Mouse (Mus musculus) neutrophil, adult 65 days (primary cell): ENCODE data around the gene Srbd1. TPM values are rescaled to one million over a fixed set of nuclear protein-coding genes. Genes with fewer than 3 reads are reported as not detected.

Source experiments
- total RNA-seq: library from RNA; stranded (reverse); gene quantifications from 2 replicates; pipeline ENCODE4 v1.2.4, GENCODE M21; 2023

The Srbd1 gene
- total RNA-seq = 9.9 and 15.5 TPM in 2 replicates

GRCm38 (mm10) chr17:86145079-86145951, at the start of gene Srbd1:
TSS of gene Srbd1 (minus strand) at chr17:86145175.

GRCm38 (mm10) chr17:86167320-86168230, 22.6 kb upstream of the Srbd1 start, which contains the start of gene Prkce:
TSS of gene Prkce (plus strand) at chr17:86167785.

Other genes starting within 250 kb of the Srbd1 start
- 14.3 and 21.4 TPM in 2 replicates for gene Prkce, start 22.6 kb upstream of the Srbd1 start, total RNA-seq